In genomic region chr1:39735493-39735892, GRCm38 (mm10) we compare ENCODE assay signal across 8 mouse cellular contexts. TPM values are rescaled to one million over a fixed set of nuclear protein-coding genes. Genes with fewer than 3 reads are reported as not detected.
A peak's percentile ranks its signal among the peaks of the same experiment; 100 is the strongest.
DNase-seq lines count a peak whose midpoint lies in the region; ATAC-seq and TF ChIP-seq lines count a peak whose summit lies in the region.

No protein-coding gene starts in this region.

- no peak for DNase-seq in intestine, embryonic 14.5 days (ENCODE audit: low spot score)
- DNase-seq in c-Kit-positive CD71-positive TER-119-positive erythroid progenitor cells, embryonic 14.5 days (ENCODE audit: low spot score) = peak; percentile 34
- DNase-seq in liver, postnatal 0 days = no peak
- DNase-seq in cerebellum, postnatal 36 days = no peak
- DNase-seq in left cerebral cortex, adult 11 months (ENCODE audit: low spot score) = no peak

- TF ChIP-seq EP300 in liver, postnatal 0 days (IDR thresholded peaks at IDR 0.05; ENCODE audit: low read depth) = no peak

- H3K36me3 ChIP-seq in intestine, embryonic 14.5 days (ENCODE audit: control insufficient read depth, insufficient read depth, low read length) = no peaks in the 10 kb centered on the region
- H3K36me3 ChIP-seq in intestine, postnatal 0 days (ENCODE audit: control insufficient read depth, insufficient read depth) = no peaks in the 10 kb centered on the region
- no peaks in the 10 kb centered on the region for H3K36me3 ChIP-seq in heart, embryonic 16.5 days (ENCODE audit: control insufficient read depth, insufficient read depth)
- no peaks in the 10 kb centered on the region for H3K36me3 ChIP-seq in liver, postnatal 0 days (replicated peaks; ENCODE audit: insufficient read depth, low read length)

- peaks cover 13% of the 10 kb centered on the region for H3K4me1 ChIP-seq in intestine, embryonic 14.5 days (replicated peaks; ENCODE audit: control insufficient read depth, insufficient read depth, low read length)
- H3K4me1 ChIP-seq in intestine, postnatal 0 days (replicated peaks; ENCODE audit: control insufficient read depth, insufficient read depth, low read length) = no peaks in the 10 kb centered on the region
- peaks cover 23% of the 10 kb centered on the region for H3K4me1 ChIP-seq in heart, embryonic 16.5 days (ENCODE audit: control insufficient read depth, insufficient read depth, low read length)
- H3K4me1 ChIP-seq in liver, postnatal 0 days (ENCODE audit: insufficient read depth) = peaks cover 28% of the 10 kb centered on the region

- no peak for TF ChIP-seq CTCF in intestine, postnatal 0 days (IDR thresholded peaks at IDR 0.05; ENCODE audit: low read depth)
- TF ChIP-seq CTCF in liver, postnatal 0 days (IDR thresholded peaks at IDR 0.05; ENCODE audit: low read depth) = no peak

- no peak overlapping the region for H3K4me2 ChIP-seq in intestine, embryonic 14.5 days (ENCODE audit: low read length)
- no peak overlapping the region for H3K4me2 ChIP-seq in intestine, postnatal 0 days (replicated peaks; ENCODE audit: low read depth)
- H3K4me2 ChIP-seq in heart, embryonic 16.5 days (ENCODE audit: low read depth, low read length) = peak overlapping the region; percentile 10; the same call in 1 of the 2 replicates
- peak overlapping the region; percentile 7; the same call in 1 of the 2 replicates for H3K4me2 ChIP-seq in liver, postnatal 0 days (ENCODE audit: low read depth, low read length)

- no peak overlapping the region for H3K4me3 ChIP-seq in intestine, embryonic 14.5 days (ENCODE audit: low read depth, low read length)
- no peak overlapping the region for H3K4me3 ChIP-seq in intestine, postnatal 0 days (ENCODE audit: low read depth, low read length)
- no peak overlapping the region for H3K4me3 ChIP-seq in heart, embryonic 16.5 days (ENCODE audit: low read length)
- H3K4me3 ChIP-seq in liver, postnatal 0 days (ENCODE audit: low read depth, low read length) = no peak overlapping the region

- ATAC-seq in intestine, embryonic 14.5 days (replicated peaks; ENCODE audit: low FRiP score, low TSS enrichment, low read depth) = no peak
- ATAC-seq in intestine, postnatal 0 days = no peak
- ATAC-seq in heart, embryonic 16.5 days (replicated peaks; ENCODE audit: extremely low read depth, insufficient read depth, low FRiP score) = peak; percentile 21
- ATAC-seq in liver, postnatal 0 days = peak; percentile 53
- ATAC-seq in cerebellum, adult (ENCODE audit: insufficient number of reproducible peaks, low FRiP score, low TSS enrichment) = no peak

- no peaks in the 10 kb centered on the region for H3K27me3 ChIP-seq in intestine, embryonic 14.5 days (replicated peaks; ENCODE audit: control insufficient read depth, insufficient read depth, low read length)
- no peaks in the 10 kb centered on the region for H3K27me3 ChIP-seq in intestine, postnatal 0 days (replicated peaks; ENCODE audit: control insufficient read depth, insufficient read depth, low read length)
- no peaks in the 10 kb centered on the region for H3K27me3 ChIP-seq in heart, embryonic 16.5 days (ENCODE audit: control insufficient read depth, insufficient read depth, low read length)
- H3K27me3 ChIP-seq in liver, postnatal 0 days (ENCODE audit: insufficient read depth, low read length) = no peaks in the 10 kb centered on the region

- H3K27ac ChIP-seq in intestine, embryonic 14.5 days (ENCODE audit: low read depth) = peak overlapping the region; percentile 62
- H3K27ac ChIP-seq in intestine, postnatal 0 days (ENCODE audit: low read depth, low read length) = no peak overlapping the region; the same call in 1 of the 2 replicates
- H3K27ac ChIP-seq in heart, embryonic 16.5 days (ENCODE audit: low read length) = peak overlapping the region; percentile 90
- H3K27ac ChIP-seq in liver, postnatal 0 days (ENCODE audit: low read depth) = peak overlapping the region; percentile 75

- WGBS in intestine, embryonic 14.5 days = 66% methylated on average over 2 of the region's 2 CpGs
- 73% methylated on average over 2 of the region's 2 CpGs for WGBS in intestine, postnatal 0 days
- WGBS in heart, embryonic 16.5 days = 33% methylated on average over 2 of the region's 2 CpGs
- 25% methylated on average over 2 of the region's 2 CpGs for WGBS in liver, postnatal 0 days (ENCODE audit: insufficient replicate concordance)

- no peaks in the 10 kb centered on the region for H3K9me3 ChIP-seq in intestine, embryonic 14.5 days (ENCODE audit: control insufficient read depth, low read length)
- H3K9me3 ChIP-seq in intestine, postnatal 0 days (ENCODE audit: control insufficient read depth) = no peaks in the 10 kb centered on the region
- no peaks in the 10 kb centered on the region for H3K9me3 ChIP-seq in heart, embryonic 16.5 days (replicated peaks; ENCODE audit: control insufficient read depth, low read length)
- H3K9me3 ChIP-seq in liver, postnatal 0 days (ENCODE audit: low read length) = no peaks in the 10 kb centered on the region

- no peak overlapping the region for H3K9ac ChIP-seq in intestine, embryonic 14.5 days (ENCODE audit: low read length)
- no peak overlapping the region for H3K9ac ChIP-seq in intestine, postnatal 0 days (ENCODE audit: low read depth, low read length)
- H3K9ac ChIP-seq in heart, embryonic 16.5 days (ENCODE audit: low read length) = peak overlapping the region; percentile 22
- no peak overlapping the region for H3K9ac ChIP-seq in liver, postnatal 0 days (replicated peaks)

RNA-seq across cellular contexts. Expression of gene Rfx8, which starts 14.7 kb away (rescaled TPM):
- 0.26 TPM in 1 of 2 replicates, not detected in the other for polyA plus RNA-seq in intestine, embryonic 14.5 days (2014; fragmentation: Nextera tagmentation; extraction: Ambion mirVana)
- 0.09 and 0.16 TPM in 2 replicates for polyA plus RNA-seq in intestine, postnatal 0 days (2015; fragmentation: Nextera tagmentation; extraction: Ambion mirVana)
- 0.51 and 0.68 TPM in 2 replicates for polyA plus RNA-seq in heart, embryonic 16.5 days (2015; fragmentation: Nextera tagmentation; extraction: Ambion mirVana)
- polyA plus RNA-seq in liver, postnatal 0 days (2015; fragmentation: Nextera tagmentation; extraction: Ambion mirVana) = 0.09 TPM in 1 of 2 replicates, not detected in the other

Comparison
In these comparisons a context has a peak if more than half of its experiments do, and no peak if none do; other contexts are left out.
1. ATAC-seq: peak in heart, embryonic 16.5 days (single experiment) and liver, postnatal 0 days (single experiment); none in intestine, embryonic 14.5 days (single experiment), intestine, postnatal 0 days (single experiment) and cerebellum, adult (single experiment).
2. H3K4me2 ChIP-seq: peak in heart, embryonic 16.5 days (single experiment) and liver, postnatal 0 days (single experiment); none in intestine, embryonic 14.5 days (single experiment) and intestine, postnatal 0 days (single experiment).